38 mouse cellular contexts compared by ENCODE assay signal in genomic region chr11:101972097-101972496, GRCm38 (mm10). TPM values are rescaled to one million over a fixed set of nuclear protein-coding genes. Genes with fewer than 3 reads are reported as not detected.
DNase-seq lines count a peak whose midpoint lies in the region; ATAC-seq and TF ChIP-seq lines count a peak whose summit lies in the region.
"Had no signal": no experiment of that assay in that cellular context is flagged by ENCODE, and none has a peak within 500 bp of the region (broad histone marks: within the 10 kb centered on the region; RNA-seq: fewer than 3 reads in every experiment).

No protein-coding gene starts in this region.

- DNase-seq in heart, postnatal 0 days (ENCODE audit: low spot score): peak; percentile 5
- DNase-seq in heart, adult 9 months (ENCODE audit: low spot score in 2 of 2): no peak
- peak; percentile 42 for DNase-seq in lung, postnatal 36 days
- DNase-seq in lung, postnatal 25 days (ENCODE audit: low spot score): no peak
- no peak for DNase-seq in kidney, adult 11 months
- no peak for DNase-seq in kidney, postnatal 36 days
- DNase-seq: adrenal gland, adult 2 months; cerebellum, adult 8-10 months; cerebellum, postnatal 36 days; embryo, embryonic 11 days; kidney, postnatal 14 days; right cerebral cortex, postnatal 25 days had no signal

- no peak for ATAC-seq in heart, postnatal 0 days (ENCODE audit: insufficient read depth, low read depth)
- no peak for ATAC-seq in CD4-positive, CD25-positive, alpha-beta regulatory T cell, adult 4 months
- ATAC-seq: activated CD4-positive, CD25-positive, alpha-beta regulatory T cell, adult 4 months; forebrain, embryonic 15.5 days; intestine, postnatal 0 days; midbrain, embryonic 13.5 days had no signal

- no peak overlapping the region for H3K9ac ChIP-seq in heart, postnatal 0 days (replicated peaks; ENCODE audit: low read depth, low read length)
- H3K9ac ChIP-seq: embryonic facial prominence, embryonic 13.5 days; forebrain, embryonic 15.5 days; hindbrain, embryonic 14.5 days; limb, embryonic 13.5 days; midbrain, embryonic 13.5 days; stomach, embryonic 15.5 days had no signal

- peaks cover 44% of the 10 kb centered on the region for H3K36me3 ChIP-seq in heart, postnatal 0 days (replicated peaks; ENCODE audit: control insufficient read depth, insufficient read depth, low read length)
- peaks cover 40% of the 10 kb centered on the region; the same call in 1 of the 2 replicates for H3K36me3 ChIP-seq in macrophage (ENCODE audit: inconsistent target)
- H3K36me3 ChIP-seq: embryonic facial prominence, embryonic 13.5 days; forebrain, embryonic 15.5 days; limb, embryonic 13.5 days; midbrain, embryonic 13.5 days; stomach, embryonic 15.5 days had no signal

- no peak overlapping the region for H3K4me3 ChIP-seq in heart, postnatal 0 days (ENCODE audit: low read depth, low read length)
- no peak overlapping the region for H3K4me3 ChIP-seq in macrophage (ENCODE audit: inconsistent target)
- H3K4me3 ChIP-seq: embryonic facial prominence, embryonic 13.5 days; forebrain, embryonic 10.5 days; forebrain, embryonic 15.5 days; layer of hippocampus, adult 2 months; left cerebral cortex, adult 2 months; limb, embryonic 13.5 days; midbrain, embryonic 13.5 days; stomach, embryonic 15.5 days had no signal

- WGBS in heart, postnatal 0 days: 74% methylated on average over 3 of the region's 3 CpGs
- 27% methylated on average over 3 of the region's 3 CpGs for WGBS in macrophage (ENCODE audit: missing documents)

- H3K27ac ChIP-seq in heart, postnatal 0 days (ENCODE audit: low read depth): no peak overlapping the region
- H3K27ac ChIP-seq in macrophage: peak overlapping the region; percentile 96
- H3K27ac ChIP-seq: embryonic facial prominence, embryonic 13.5 days; forebrain, embryonic 10.5 days; forebrain, embryonic 15.5 days; hindbrain, embryonic 14.5 days; layer of hippocampus, adult 2 months; left cerebral cortex, adult 2 months; limb, embryonic 13.5 days; midbrain, embryonic 13.5 days; stomach, embryonic 15.5 days had no signal

- H3K79me2 ChIP-seq in macrophage (ENCODE audit: inconsistent target): peaks cover 32% of the 10 kb centered on the region

- H3K27me3 ChIP-seq in heart, postnatal 0 days (ENCODE audit: control insufficient read depth, insufficient read depth, low read length): peaks cover 4% of the 10 kb centered on the region; the same call in 1 of the 2 replicates
- H3K27me3 ChIP-seq: stomach, embryonic 15.5 days had no signal

- no peak overlapping the region for H3K4me2 ChIP-seq in heart, postnatal 0 days (ENCODE audit: low read depth, low read length)
- H3K4me2 ChIP-seq: embryonic facial prominence, embryonic 13.5 days; forebrain, embryonic 15.5 days; heart, embryonic 11.5 days; hindbrain, embryonic 14.5 days; limb, embryonic 13.5 days; midbrain, embryonic 13.5 days; stomach, embryonic 15.5 days had no signal

- H3K9me3 ChIP-seq in heart, postnatal 0 days (replicated peaks; ENCODE audit: control insufficient read depth, low read length): no peaks in the 10 kb centered on the region
- H3K9me3 ChIP-seq: embryonic facial prominence, embryonic 13.5 days; forebrain, embryonic 10.5 days; forebrain, embryonic 15.5 days; limb, embryonic 13.5 days; midbrain, embryonic 13.5 days; stomach, embryonic 15.5 days had no signal

- no peak for TF ChIP-seq EP300 in heart, postnatal 0 days (IDR thresholded peaks at IDR 0.05; ENCODE audit: low read depth)

- H3K4me1 ChIP-seq in heart, postnatal 0 days (ENCODE audit: control insufficient read depth, insufficient read depth): 0 out of 2 replicates have a peak, but pooled peaks cover 3% of the 10 kb centered on the region
- H3K4me1 ChIP-seq: stomach, embryonic 15.5 days had no signal

- TF ChIP-seq CTCF in heart, postnatal 0 days (IDR thresholded peaks at IDR 0.05; ENCODE audit: low read depth): no peak

RNA-seq across cellular contexts. Expression of gene Sost, which starts 5.3 kb away (rescaled TPM):
- total RNA-seq in heart, postnatal 0 days (2014; rRNA removed; ENCODE audit: low replicate concordance): 6.5 and 21.2 TPM in 2 replicates
- 2.7 and 2.8 TPM in 2 replicates for polyA plus RNA-seq in heart, postnatal 0 days (2015; fragmentation: Nextera tagmentation; extraction: Ambion mirVana)
- not detected for total RNA-seq in macrophage (2018; cell fraction: chromatin; rRNA removed)
- not detected for total RNA-seq in macrophage (2018; cell fraction: cytosol; rRNA removed)
- not detected for total RNA-seq in macrophage (2018; cell fraction: nucleus; rRNA removed)
- polyA plus RNA-seq in macrophage (2018): not detected in 3 replicates
- not detected for polyA plus RNA-seq in CD4-positive, CD25-positive, alpha-beta regulatory T cell, adult 4 months (2017; shearing (Covaris generic))
- total RNA-seq: adrenal gland, adult 2 months; adrenal gland, postnatal 36 days; ES-E14; gastrocnemius, adult 8-10 months; hematopoietic stem cell, adult 5-6 weeks; layer of hippocampus, adult 2 months; layer of hippocampus, postnatal 14 days; left cerebral cortex, adult 2 months; left cerebral cortex, postnatal 25 days; megakaryocyte-erythroid progenitor cell, adult 5-6 weeks; neutrophil, adult 5-6 weeks had no signal
- polyA plus RNA-seq: activated CD4-positive, CD25-positive, alpha-beta regulatory T cell, adult 4 months; forebrain, embryonic 10.5 days; forebrain, embryonic 15.5 days; hindbrain, embryonic 14.5 days; intestine, postnatal 0 days; liver, embryonic 16.5 days; neural tube, embryonic 11.5 days had no signal

RNA-seq across cellular contexts. Expression of gene Cfap97d1, which starts 12.0 kb away (rescaled TPM):
- total RNA-seq in heart, postnatal 0 days (2014; rRNA removed; ENCODE audit: low replicate concordance): not detected in 2 replicates
- not detected in 2 replicates for polyA plus RNA-seq in heart, postnatal 0 days (2015; fragmentation: Nextera tagmentation; extraction: Ambion mirVana)
- total RNA-seq in macrophage (2018; cell fraction: chromatin; rRNA removed): not detected
- not detected for total RNA-seq in macrophage (2018; cell fraction: cytosol; rRNA removed)
- total RNA-seq in macrophage (2018; cell fraction: nucleus; rRNA removed): not detected
- polyA plus RNA-seq in macrophage (2018): not detected in 3 replicates
- polyA plus RNA-seq in CD4-positive, CD25-positive, alpha-beta regulatory T cell, adult 4 months (2017; shearing (Covaris generic)): not detected
- total RNA-seq: adrenal gland, adult 2 months; adrenal gland, postnatal 36 days; ES-E14; gastrocnemius, adult 8-10 months; hematopoietic stem cell, adult 5-6 weeks; layer of hippocampus, adult 2 months; layer of hippocampus, postnatal 14 days; left cerebral cortex, adult 2 months; left cerebral cortex, postnatal 25 days; megakaryocyte-erythroid progenitor cell, adult 5-6 weeks; neutrophil, adult 5-6 weeks had no signal
- polyA plus RNA-seq: activated CD4-positive, CD25-positive, alpha-beta regulatory T cell, adult 4 months; adrenal gland, adult 2 months; embryonic facial prominence, embryonic 13.5 days; forebrain, embryonic 10.5 days; forebrain, embryonic 15.5 days; heart, embryonic 11.5 days; heart, embryonic 16.5 days; hindbrain, embryonic 14.5 days; intestine, postnatal 0 days; kidney, embryonic 14.5 days; limb, embryonic 13.5 days; liver, embryonic 16.5 days; midbrain, embryonic 13.5 days; neural tube, embryonic 11.5 days; stomach, embryonic 15.5 days had no signal

RNA-seq across cellular contexts. Expression of gene Dusp3, which starts 14.7 kb away (rescaled TPM):
- total RNA-seq in heart, postnatal 0 days (2014; rRNA removed; ENCODE audit: low replicate concordance): 106 and 118 TPM in 2 replicates
- polyA plus RNA-seq in heart, postnatal 0 days (2015; fragmentation: Nextera tagmentation; extraction: Ambion mirVana): 67.9 and 75.7 TPM in 2 replicates
- 100 to 1,000 TPM in 1 of 26 experiments, 10 to 100 TPM in 25; 17.5 to 100 (median 40.7) TPM for total RNA-seq in macrophage (2018; cell fraction: chromatin; rRNA removed)
- 100 to 1,000 TPM in 13 of 26 experiments, 10 to 100 TPM in 13; 82.1 to 224 (median 125) TPM for total RNA-seq in macrophage (2018; cell fraction: cytosol; rRNA removed)
- 100 to 1,000 TPM in 13 of 26 experiments, 10 to 100 TPM in 13; 44.6 to 157 (median 101) TPM for total RNA-seq in macrophage (2018; cell fraction: nucleus; rRNA removed)
- 119 to 143 TPM (median 138 TPM) in 3 replicates for polyA plus RNA-seq in macrophage (2018)
- 1 to 10 TPM; 1.6 to 1.7 TPM for polyA plus RNA-seq in CD4-positive, CD25-positive, alpha-beta regulatory T cell, adult 4 months (2017; shearing (Covaris generic))

RNA-seq across cellular contexts. Expression of gene Mpp3, which starts 56.2 kb away (rescaled TPM):
- total RNA-seq in heart, postnatal 0 days (2014; rRNA removed; ENCODE audit: low replicate concordance): 4.9 and 8.0 TPM in 2 replicates
- 1.7 and 2.2 TPM in 2 replicates for polyA plus RNA-seq in heart, postnatal 0 days (2015; fragmentation: Nextera tagmentation; extraction: Ambion mirVana)
- total RNA-seq in macrophage (2018; cell fraction: chromatin; rRNA removed): not detected
- not detected for total RNA-seq in macrophage (2018; cell fraction: cytosol; rRNA removed)
- under 1 TPM in 1 of 26 experiments, not detected in 25; 0.30 TPM for total RNA-seq in macrophage (2018; cell fraction: nucleus; rRNA removed)
- not detected in 3 replicates for polyA plus RNA-seq in macrophage (2018)
- under 1 TPM in 1 of 2 experiments, not detected in 1; 0.42 TPM for polyA plus RNA-seq in CD4-positive, CD25-positive, alpha-beta regulatory T cell, adult 4 months (2017; shearing (Covaris generic))
- total RNA-seq: megakaryocyte-erythroid progenitor cell, adult 5-6 weeks; neutrophil, adult 5-6 weeks had no signal

Comparison
In these comparisons a context has a peak if more than half of its experiments do, and no peak if none do; other contexts are left out.
1. DNase-seq: peak in heart, postnatal 0 days (single experiment) and lung, postnatal 36 days (single experiment); none in heart, adult 9 months (0 of 2), lung, postnatal 25 days (single experiment), kidney, adult 11 months (single experiment) and kidney, postnatal 36 days (0 of 2).
2. RNA of gene Dusp3, which starts 14.7 kb away (polyA plus RNA-seq): 119 to 143 TPM in macrophage and 67.9 to 75.7 TPM in heart, postnatal 0 days; 1.6 to 1.7 TPM in CD4-positive, CD25-positive, alpha-beta regulatory T cell, adult 4 months; every median in the first group is over 10 times any median in the second.